Mouse (Mus musculus): ENCODE results near the gene Stk10. TPM values are rescaled to one million over a fixed set of nuclear protein-coding genes. Genes with fewer than 3 reads are reported as not detected.

The Stk10 gene
- polyA plus RNA-seq, 1 experiment from 2014 or later = 4.1 TPM

DNA sequence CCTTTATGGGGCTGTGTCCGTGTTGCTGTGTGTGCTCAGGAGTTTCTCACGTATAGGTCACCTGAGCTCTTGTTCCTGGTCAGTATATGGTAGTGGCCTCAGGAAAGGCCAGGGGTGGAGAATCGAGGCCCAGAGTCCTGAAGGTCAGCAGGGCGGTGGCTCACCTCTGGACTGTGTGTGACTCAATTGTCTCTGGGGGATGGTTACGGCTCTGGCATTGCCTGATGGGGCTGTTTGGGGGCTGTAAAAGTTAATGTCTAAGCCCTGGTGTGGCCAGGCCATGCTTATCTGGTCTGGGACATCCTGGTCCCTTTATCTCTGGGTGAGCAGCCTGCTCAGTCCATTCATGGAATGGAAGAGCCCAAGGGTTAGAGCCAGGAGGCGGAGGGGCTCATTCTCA is 33.1 kb downstream of the Stk10 start:
- H3K9me3 ChIP-seq = no peaks in the 10 kb centered on the region
- no peaks in the 10 kb centered on the region for H3K27me3 ChIP-seq (replicated peaks)
- ATAC-seq (ENCODE audit: low FRiP score, low read depth) = no peak
- WGBS = 61% methylated on average over 6 of the region's 6 CpGs
- no peaks in the 10 kb centered on the region for H3K36me3 ChIP-seq
- H3K27ac ChIP-seq = no peak overlapping the region
- H3K4me3 ChIP-seq = no peak overlapping the region
- no peak overlapping the region for H3K9ac ChIP-seq
- H3K4me2 ChIP-seq (replicated peaks) = no peak overlapping the region
- H3K4me1 ChIP-seq = peaks cover 26% of the 10 kb centered on the region

DNA sequence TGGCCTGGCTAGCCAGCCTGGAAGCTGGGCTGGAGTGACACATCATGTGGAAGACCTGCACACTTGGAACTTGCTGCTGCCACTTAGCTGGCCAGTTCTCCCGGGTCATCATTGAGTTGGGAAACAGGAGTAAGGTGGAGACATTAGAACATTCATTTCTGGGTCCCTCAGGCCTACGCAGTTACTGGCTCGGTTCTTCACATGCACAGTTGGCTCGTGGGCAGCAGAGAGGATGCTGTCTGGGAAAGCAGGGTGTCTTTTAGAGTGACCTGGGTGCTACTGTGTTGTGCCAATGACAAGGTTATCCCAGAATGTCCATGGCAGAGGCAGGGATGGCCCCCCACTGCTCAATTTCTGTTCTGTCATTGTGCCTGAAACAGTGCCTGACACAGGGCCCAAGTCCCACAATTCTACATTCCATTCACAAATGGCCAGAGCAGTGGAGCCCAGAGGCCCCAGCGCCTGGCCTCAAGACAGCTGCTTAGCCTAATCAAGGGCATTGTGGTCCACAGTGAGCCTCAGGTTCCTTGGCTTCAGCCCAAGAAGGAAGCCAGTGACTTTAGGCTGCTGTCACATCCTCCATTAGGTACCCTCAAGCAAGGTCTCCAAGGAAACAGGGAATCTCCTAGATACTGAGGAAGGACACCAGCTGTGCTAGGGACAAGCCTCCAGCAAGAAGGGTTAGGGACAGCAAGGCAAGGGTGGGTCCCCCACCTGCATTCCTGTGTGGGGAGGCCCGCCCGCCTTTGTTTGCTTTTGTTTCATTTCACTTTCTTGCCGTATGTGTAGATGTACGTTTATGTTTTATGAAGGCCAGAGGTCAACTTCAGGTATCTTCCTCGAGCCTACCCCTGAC is 34.1 kb downstream of the Stk10 start:
- H3K4me2 ChIP-seq (replicated peaks) = no peak overlapping the region
- H3K9me3 ChIP-seq = no peaks in the 10 kb centered on the region
- no peak overlapping the region for H3K9ac ChIP-seq
- no peak overlapping the region for H3K27ac ChIP-seq
- H3K36me3 ChIP-seq = no peaks in the 10 kb centered on the region
- 80% methylated on average over 10 of the region's 10 CpGs for WGBS
- no peak for ATAC-seq (ENCODE audit: low FRiP score, low read depth)
- peaks cover 26% of the 10 kb centered on the region for H3K4me1 ChIP-seq
- no peak overlapping the region for H3K4me3 ChIP-seq
- H3K27me3 ChIP-seq (replicated peaks) = no peaks in the 10 kb centered on the region

DNA sequence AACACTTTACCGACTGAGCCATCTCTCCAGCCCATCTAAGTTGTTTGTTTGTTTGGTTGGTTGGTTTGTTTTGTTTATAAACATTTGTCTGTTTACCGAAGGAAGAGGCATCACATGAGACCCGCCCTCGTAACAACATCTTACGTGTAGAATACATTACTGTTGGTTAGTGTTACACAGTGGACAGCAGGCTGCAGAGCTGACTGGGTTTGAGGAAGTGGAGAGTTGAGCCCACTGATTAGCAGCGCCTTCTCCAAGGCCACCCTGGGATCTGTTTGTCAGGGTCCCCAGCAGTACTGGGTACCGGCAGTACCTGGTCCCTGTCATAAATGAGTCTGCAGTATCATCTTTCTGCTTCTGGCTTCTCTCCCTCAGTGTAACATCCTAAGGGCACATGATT is 35.0 kb downstream of the Stk10 start:
- no peak overlapping the region for H3K4me2 ChIP-seq (replicated peaks)
- no peak for ATAC-seq (ENCODE audit: low FRiP score, low read depth)
- no peak overlapping the region for H3K9ac ChIP-seq
- no peak overlapping the region for H3K4me3 ChIP-seq
- H3K9me3 ChIP-seq = no peaks in the 10 kb centered on the region
- H3K36me3 ChIP-seq = no peaks in the 10 kb centered on the region
- 86% methylated on average over 7 of the region's 7 CpGs for WGBS
- H3K27ac ChIP-seq = no peak overlapping the region
- peaks cover 25% of the 10 kb centered on the region for H3K4me1 ChIP-seq
- H3K27me3 ChIP-seq (replicated peaks) = no peaks in the 10 kb centered on the region

DNA sequence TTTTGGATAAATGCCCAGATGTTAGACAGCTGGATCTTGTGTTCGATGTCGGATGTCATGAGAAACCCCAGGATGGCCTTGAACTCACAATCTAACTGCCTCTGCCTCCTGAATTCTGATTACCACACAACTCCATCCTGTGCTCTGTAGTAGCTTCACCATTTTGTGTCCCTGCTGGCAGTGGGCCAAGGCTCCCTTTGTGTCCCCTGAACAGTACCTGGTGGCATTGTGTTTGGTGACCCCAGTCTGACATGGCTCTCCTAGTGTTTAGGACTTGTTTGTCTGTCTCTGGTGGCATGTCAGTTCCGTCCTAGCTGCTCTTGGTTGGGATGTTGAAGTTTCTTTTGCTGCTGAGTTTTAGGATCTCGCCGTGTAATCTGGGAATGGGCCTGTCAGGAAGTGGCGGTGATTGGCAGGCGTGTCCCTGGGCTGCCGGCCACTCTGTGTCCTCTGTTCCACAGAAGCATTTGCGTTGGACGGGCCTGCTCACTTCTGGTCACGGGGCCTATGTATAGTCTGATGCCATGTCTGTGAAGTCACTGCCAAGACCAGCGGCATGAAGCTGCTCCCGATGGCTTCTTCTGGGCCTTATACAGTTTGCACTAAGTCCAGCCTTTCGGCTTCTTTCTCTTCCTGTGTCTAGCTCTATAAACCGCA is 35.7 kb downstream of the Stk10 start:
- Histone ChIP-seq H3K36me3 (no peaks in the 10 kb centered on the region), H3K9ac (no peak overlapping the region), H3K4me3 (no peak overlapping the region), H3K4me2 (replicated peaks) (no peak overlapping the region), H3K27ac (no peak overlapping the region), H3K4me1 (peaks cover 18% of the 10 kb centered on the region; the same call in 1 of the 2 replicates), H3K9me3 (no peaks in the 10 kb centered on the region), H3K27me3 (replicated peaks) (no peaks in the 10 kb centered on the region)
- WGBS = 90% methylated on average over 15 of the region's 15 CpGs
- ATAC-seq (ENCODE audit: low FRiP score, low read depth) = no peak

DNA sequence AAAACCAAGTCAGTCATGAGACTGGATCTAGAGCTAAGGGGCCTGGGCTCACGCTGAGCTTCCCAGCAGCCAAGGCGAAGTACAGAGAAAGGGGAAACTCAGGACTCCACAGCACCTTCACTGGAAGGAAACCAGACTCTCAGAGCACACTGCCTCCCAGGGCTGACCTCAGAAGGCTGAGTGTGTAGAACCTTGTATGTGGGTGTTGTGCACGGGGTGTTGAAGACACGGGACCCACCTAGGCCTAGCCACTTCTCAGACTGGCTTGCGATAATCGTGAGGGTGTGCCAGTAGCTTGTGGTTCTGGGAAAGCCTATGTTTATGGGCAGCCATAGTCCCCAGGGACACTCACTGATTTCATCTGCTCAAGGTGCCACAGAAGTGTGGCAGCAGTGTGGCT is 38.0 kb downstream of the Stk10 start:
- ATAC-seq (ENCODE audit: low FRiP score, low read depth) = no peak
- Histone ChIP-seq H3K4me1 (peaks cover 8% of the 10 kb centered on the region; the same call in 1 of the 2 replicates), H3K27ac (no peak overlapping the region), H3K4me3 (no peak overlapping the region), H3K27me3 (replicated peaks) (no peaks in the 10 kb centered on the region), H3K4me2 (replicated peaks) (no peak overlapping the region), H3K9me3 (no peaks in the 10 kb centered on the region), H3K36me3 (no peaks in the 10 kb centered on the region), H3K9ac (no peak overlapping the region)
- WGBS = 88% methylated on average over 6 of the region's 6 CpGs

DNA sequence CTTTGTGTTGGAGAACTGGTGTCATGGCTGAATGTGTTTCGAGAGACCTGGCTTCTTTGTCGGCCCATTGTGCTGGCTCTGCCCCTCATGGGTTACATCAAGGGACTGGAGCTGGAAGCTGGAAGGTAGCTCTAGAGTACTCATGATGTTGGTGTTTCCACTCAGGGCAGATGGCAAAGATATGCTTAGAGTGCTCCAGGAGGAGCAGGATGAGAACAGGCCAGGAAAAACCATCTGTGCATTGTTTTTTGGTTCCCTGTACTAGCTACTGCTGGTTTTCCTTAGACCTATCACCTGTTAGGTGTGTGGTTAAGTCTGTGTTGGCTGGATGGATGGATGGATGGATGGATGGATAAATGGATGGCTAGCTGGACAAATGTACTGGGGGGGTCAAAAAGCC is 40.6 kb downstream of the Stk10 start:
- Histone ChIP-seq H3K36me3 (no peaks in the 10 kb centered on the region; the same call in 1 of the 2 replicates), H3K27ac (no peak overlapping the region), H3K27me3 (replicated peaks) (no peaks in the 10 kb centered on the region), H3K9ac (no peak overlapping the region), H3K4me2 (replicated peaks) (no peak overlapping the region), H3K9me3 (no peaks in the 10 kb centered on the region), H3K4me1 (0 out of 2 replicates have a peak, but pooled peaks cover 5% of the 10 kb centered on the region), H3K4me3 (no peak overlapping the region)
- WGBS = 94% methylated on average over 2 of the region's 2 CpGs
- ATAC-seq (ENCODE audit: low FRiP score, low read depth) = no peak

DNA sequence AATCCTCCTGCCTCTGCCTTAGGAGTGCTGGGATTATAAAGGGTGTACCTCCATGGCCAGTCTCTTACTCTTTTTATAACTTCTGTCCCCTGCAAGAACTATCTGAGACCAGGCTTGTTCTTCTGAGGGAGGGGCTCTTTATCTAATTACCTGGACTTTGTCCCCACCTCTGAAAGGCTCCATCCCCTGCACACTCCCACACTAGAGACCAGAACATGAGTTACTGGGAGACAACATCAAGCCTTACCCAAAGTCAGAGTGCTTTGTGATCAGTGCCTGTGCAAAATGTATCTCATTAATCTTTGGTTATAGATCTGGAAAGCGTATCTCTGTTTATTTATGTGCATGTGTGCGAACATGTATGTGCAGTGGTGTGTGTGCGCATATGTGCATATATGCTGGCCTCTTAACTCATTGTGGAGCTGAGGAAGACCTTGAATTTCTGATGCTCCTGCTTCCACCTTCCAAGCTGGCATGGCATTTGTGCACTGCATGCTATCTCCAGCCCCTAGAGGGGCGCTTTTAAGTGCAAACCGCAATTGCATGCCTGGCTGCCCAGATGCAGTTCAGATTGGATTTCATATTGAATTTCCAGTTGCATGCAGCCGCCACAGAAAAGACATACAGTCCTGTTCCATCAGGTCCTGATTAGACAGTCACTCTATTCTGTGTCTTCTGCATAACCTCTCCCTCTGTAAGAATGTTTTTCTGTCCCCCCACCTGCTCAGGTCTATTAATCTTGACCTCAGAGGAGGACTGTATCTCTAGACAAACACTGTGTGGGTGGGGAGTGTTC is 43.1 kb downstream of the Stk10 start:
- 85% methylated on average over 6 of the region's 6 CpGs for WGBS
- peak overlapping the region; percentile 32; the same call in 1 of the 2 replicates for H3K27ac ChIP-seq
- 0 out of 2 replicates have a peak, but pooled peaks cover 5% of the 10 kb centered on the region for H3K4me1 ChIP-seq
- H3K4me2 ChIP-seq (replicated peaks) = no peak overlapping the region
- no peaks in the 10 kb centered on the region for H3K9me3 ChIP-seq
- ATAC-seq (ENCODE audit: low FRiP score, low read depth) = no peak
- H3K36me3 ChIP-seq = no peaks in the 10 kb centered on the region; the same call in 1 of the 2 replicates
- H3K4me3 ChIP-seq = no peak overlapping the region
- no peaks in the 10 kb centered on the region for H3K27me3 ChIP-seq (replicated peaks)
- no peak overlapping the region for H3K9ac ChIP-seq

DNA sequence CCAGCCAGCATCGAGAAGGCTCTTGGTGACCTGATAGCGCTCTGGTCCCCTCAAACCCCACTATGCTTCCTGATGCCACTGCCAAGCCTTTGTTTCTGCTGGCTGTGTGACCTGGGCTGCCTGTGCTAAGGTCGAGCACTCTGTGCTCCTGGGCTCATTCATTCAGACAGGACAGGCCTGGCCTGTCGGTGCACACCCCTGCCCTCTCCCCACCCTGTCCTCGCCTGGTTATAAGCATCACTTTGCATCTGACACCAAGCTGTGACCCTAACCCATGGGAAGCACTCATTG is 43.6 kb downstream of the Stk10 start:
- H3K27me3 ChIP-seq (replicated peaks) = no peaks in the 10 kb centered on the region
- H3K4me2 ChIP-seq (replicated peaks) = no peak overlapping the region
- no peak overlapping the region for H3K9ac ChIP-seq
- H3K4me3 ChIP-seq = no peak overlapping the region
- 0 out of 2 replicates have a peak, but pooled peaks cover 5% of the 10 kb centered on the region for H3K4me1 ChIP-seq
- 65% methylated on average over 5 of the region's 5 CpGs for WGBS
- no peaks in the 10 kb centered on the region for H3K9me3 ChIP-seq
- H3K27ac ChIP-seq = peak overlapping the region; percentile 32; the same call in 1 of the 2 replicates
- no peak for ATAC-seq (ENCODE audit: low FRiP score, low read depth)
- no peaks in the 10 kb centered on the region; the same call in 1 of the 2 replicates for H3K36me3 ChIP-seq

DNA sequence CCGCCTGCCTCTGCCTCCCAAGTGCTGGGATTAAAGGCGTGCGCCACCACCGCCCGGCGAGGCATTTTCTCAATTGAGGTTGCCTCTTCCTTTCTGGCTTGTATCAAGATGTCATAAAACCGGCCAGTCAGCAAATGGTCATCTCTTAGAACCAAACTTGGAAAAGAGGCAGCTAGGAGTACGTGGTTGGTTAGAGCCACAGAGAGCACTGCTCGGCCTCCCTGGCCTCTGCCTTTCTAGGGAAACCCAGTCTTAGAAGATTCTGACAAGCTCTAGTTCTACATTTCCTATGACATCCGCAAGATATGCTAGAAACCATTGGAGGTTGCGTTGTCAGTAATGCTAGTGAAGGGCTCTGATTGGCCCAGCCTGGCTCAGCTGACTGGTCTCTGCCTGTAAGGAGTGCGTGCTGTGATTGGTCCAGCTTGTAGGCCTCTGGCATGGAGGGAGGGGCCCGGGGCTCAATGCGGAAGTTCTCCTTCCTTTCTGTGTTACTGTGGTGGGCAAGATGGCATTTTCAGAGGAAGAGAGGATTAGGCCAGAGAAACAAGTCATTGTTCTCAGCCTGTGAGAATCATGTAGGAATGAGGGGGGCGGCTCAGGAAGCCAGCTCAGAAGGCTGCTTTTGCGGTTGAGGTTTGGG is 47.3 kb downstream of the Stk10 start:
- 82% methylated on average over 16 of the region's 16 CpGs for WGBS
- Histone ChIP-seq H3K4me1 (0 out of 2 replicates have a peak, but pooled peaks cover 5% of the 10 kb centered on the region), H3K9ac (no peak overlapping the region), H3K9me3 (no peaks in the 10 kb centered on the region), H3K4me3 (no peak overlapping the region), H3K27me3 (replicated peaks) (no peaks in the 10 kb centered on the region), H3K36me3 (no peaks in the 10 kb centered on the region; the same call in 1 of the 2 replicates), H3K27ac (no peak overlapping the region), H3K4me2 (replicated peaks) (no peak overlapping the region)
- ATAC-seq (ENCODE audit: low FRiP score, low read depth) = no peak

DNA sequence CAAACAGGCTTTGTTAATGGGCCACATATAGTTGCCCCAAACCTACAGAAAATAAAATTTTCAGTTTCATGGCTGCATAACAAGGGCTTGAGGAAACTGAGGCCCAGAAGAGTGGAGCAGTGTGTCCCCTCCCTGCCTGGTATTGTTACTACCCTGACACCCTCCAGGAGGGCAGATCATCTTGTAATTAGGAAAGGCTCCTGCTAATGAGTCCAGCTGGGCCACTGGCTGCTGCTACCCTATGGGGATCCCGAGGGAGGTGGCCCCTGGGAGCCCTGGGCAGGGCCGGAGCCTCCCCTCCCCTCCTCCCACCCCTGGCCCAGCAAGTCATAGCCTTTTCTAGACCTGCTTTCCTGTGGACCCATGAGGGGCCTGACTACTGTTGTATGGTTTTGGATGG is 47.9 kb downstream of the Stk10 start:
- no peak overlapping the region for H3K4me3 ChIP-seq
- no peaks in the 10 kb centered on the region for H3K27me3 ChIP-seq (replicated peaks)
- ATAC-seq (ENCODE audit: low FRiP score, low read depth) = no peak
- no peaks in the 10 kb centered on the region for H3K9me3 ChIP-seq
- H3K4me1 ChIP-seq = 0 out of 2 replicates have a peak, but pooled peaks cover 5% of the 10 kb centered on the region
- no peak overlapping the region for H3K9ac ChIP-seq
- WGBS = 23% methylated on average over 2 of the region's 2 CpGs
- H3K4me2 ChIP-seq (replicated peaks) = no peak overlapping the region
- no peaks in the 10 kb centered on the region; the same call in 1 of the 2 replicates for H3K36me3 ChIP-seq
- no peak overlapping the region for H3K27ac ChIP-seq

DNA sequence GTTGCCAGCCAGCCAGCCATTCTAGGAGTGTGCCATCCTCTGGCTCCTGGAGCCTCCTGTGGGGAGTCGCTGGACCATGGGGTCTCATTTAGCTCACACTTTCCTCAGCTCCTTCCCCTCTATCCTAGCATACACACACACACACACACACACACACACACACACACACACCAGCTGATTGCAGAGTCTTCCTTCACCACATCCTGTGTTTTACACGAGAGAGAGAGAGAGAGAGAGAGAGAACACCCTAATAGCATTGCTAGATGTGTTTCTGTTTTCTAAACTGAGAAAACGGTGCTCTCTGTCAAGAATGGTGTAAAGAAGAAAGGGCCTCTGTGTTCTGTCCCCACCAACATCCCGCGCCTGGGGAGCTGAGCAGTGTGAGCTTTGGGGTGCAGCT is 49.7 kb downstream of the Stk10 start:
- H3K9ac ChIP-seq = no peak overlapping the region
- H3K9me3 ChIP-seq = no peaks in the 10 kb centered on the region
- H3K4me3 ChIP-seq = no peak overlapping the region
- H3K4me2 ChIP-seq (replicated peaks) = no peak overlapping the region
- no peaks in the 10 kb centered on the region; the same call in 1 of the 2 replicates for H3K36me3 ChIP-seq
- no peaks in the 10 kb centered on the region for H3K27me3 ChIP-seq (replicated peaks)
- WGBS = 66% methylated on average over 5 of the region's 5 CpGs
- H3K4me1 ChIP-seq = 0 out of 2 replicates have a peak, but pooled peaks cover under 1% of the 10 kb centered on the region
- H3K27ac ChIP-seq = no peak overlapping the region
- no peak for ATAC-seq (ENCODE audit: low FRiP score, low read depth)
